Mouse (Mus musculus): ENCODE data around the gene Asphd2.

DNA sequence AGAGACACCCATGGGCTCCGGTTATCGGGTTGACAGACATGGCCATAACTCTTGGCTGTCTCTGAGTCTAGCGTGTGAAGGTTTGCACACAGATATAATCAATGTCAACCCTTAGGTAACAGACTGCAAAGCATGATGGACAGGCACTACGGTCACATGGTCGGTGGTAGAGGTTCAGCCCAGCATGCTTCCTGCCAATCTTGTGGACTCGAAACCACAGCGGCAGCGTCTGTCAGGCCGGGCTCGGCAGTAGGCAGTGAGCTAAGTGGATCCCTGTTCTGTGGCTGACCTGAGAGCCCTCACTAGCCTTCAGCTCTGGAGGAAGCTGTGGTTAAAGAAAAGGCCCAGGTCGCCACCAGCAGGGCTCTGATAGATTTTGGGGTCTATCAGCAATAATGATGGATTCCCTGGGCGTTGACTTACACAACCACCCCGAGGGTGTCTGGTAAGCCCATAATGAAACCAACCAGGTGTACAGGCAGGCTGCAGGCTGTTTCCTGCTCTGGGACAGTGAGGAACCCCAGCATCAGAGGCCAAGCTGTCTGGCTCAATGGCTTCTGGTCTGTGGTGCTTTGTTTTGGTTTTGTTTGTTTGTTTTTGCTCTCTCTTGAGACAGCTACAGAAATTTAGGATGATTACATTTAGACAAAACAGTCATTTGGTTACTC is 9.7 kb downstream of the Asphd2 start:
- TF ChIP-seq EP300 (IDR thresholded peaks at IDR 0.05), result no peak
- TF ChIP-seq CTCF (IDR thresholded peaks at IDR 0.05), result no peak

All from lung, postnatal 0 days (tissue).